Mouse (Mus musculus) ES-E14 (cell line): ENCODE measurements at regions not wholly inside any gene's neighbourhood (a gene's known extent, or its start where the extent isn't known, plus 50 kb on each side); places are given as distances from the start of the nearest gene placed in this dataset.

Experiments used
- DNase-seq: peaks from one replicate; pipeline ENCODE4 v3.0.0-alpha.2; 2013; ENCODE audit warnings: low read depth, low spot score
- H3K27ac ChIP-seq: 2 replicates; pipeline ENCODE4 v1.5.1; 2012; ENCODE audit warnings: low read depth, mild to moderate bottlenecking, low read length, moderate library complexity, mixed read lengths; ENCODE audit not compliant: poor library complexity, insufficient read depth, severe bottlenecking
- H3K36me3 ChIP-seq: 2 replicates; pipeline ENCODE4 v1.6.1; 2012; ENCODE audit warnings: mild to moderate bottlenecking, low read length, moderate library complexity, mixed read lengths; ENCODE audit not compliant: control insufficient read depth, poor library complexity, insufficient read depth, severe bottlenecking
- H3K4me1 ChIP-seq, 2 experiments: fragments of 150-350 bp in 1 of 2; sonication (generic) in 1 of 2; 2 replicates each; pipeline ENCODE4 v1.6.1; 2012; ENCODE audit warnings: low read length in 2 of 2, mild to moderate bottlenecking in 1 of 2, mixed read lengths in 1 of 2; ENCODE audit not compliant: control insufficient read depth in 2 of 2, insufficient read depth in 2 of 2, poor library complexity in 1 of 2
- H3K4me3 ChIP-seq, 2 experiments: fragments of 150-350 bp in 1 of 2; sonication (generic) in 1 of 2; 2 replicates each; pipeline ENCODE4 v1.5.1; 2012; ENCODE audit warnings: low read length in 2 of 2, low read depth in 1 of 2, mild to moderate bottlenecking in 1 of 2, mixed read lengths in 1 of 2; ENCODE audit not compliant: insufficient read depth in 1 of 2, poor library complexity in 1 of 2, severe bottlenecking in 1 of 2
- H3K9ac ChIP-seq: 2 replicates; pipeline ENCODE4 v1.6.1; 2012; ENCODE audit warnings: low read depth, mild to moderate bottlenecking, low read length, mixed read lengths; ENCODE audit not compliant: poor library complexity, insufficient read depth, severe bottlenecking
- H3K9me3 ChIP-seq: fragments of 150-350 bp; sonication (generic); 2 replicates; pipeline ENCODE4 v1.6.1; 2012; ENCODE audit warnings: low read depth, mild to moderate bottlenecking, low read length; ENCODE audit not compliant: control insufficient read depth, insufficient read depth
- CHD2 ChIP-seq: IDR thresholded peaks from 2 replicates; pipeline ENCODE4 v1.6.1; 2014; ENCODE audit warnings: mild to moderate bottlenecking, low read depth, low read length, inconsistent platforms
- HCFC1 ChIP-seq: IDR thresholded peaks from 2 replicates; pipeline ENCODE4 v1.6.1; 2012; ENCODE audit warnings: low read length, inconsistent platforms, borderline replicate concordance; ENCODE audit not compliant: insufficient read depth
- MAFK ChIP-seq: IDR thresholded peaks from 2 replicates; pipeline ENCODE4 v1.6.1; 2014; ENCODE audit warnings: mild to moderate bottlenecking, low read depth, low read length, inconsistent platforms; ENCODE audit not compliant: insufficient read depth
- ZC3H11A ChIP-seq: IDR thresholded peaks from 2 replicates; pipeline ENCODE4 v1.6.1; 2012; ENCODE audit warnings: low read depth, mild to moderate bottlenecking, inconsistent platforms, low read length, borderline replicate concordance
- ZNF384 ChIP-seq: IDR thresholded peaks from 2 replicates; pipeline ENCODE4 v1.6.1; 2012; ENCODE audit warnings: low read depth, low read length, inconsistent platforms
- in situ Hi-C, 2 experiments: fragments of 600-800 bp; cut with MboI; formaldehyde crosslinking; loops; one replicate each; pipeline ENCODE4 v1.15.1; 2025; ENCODE audit warnings: low sequenced_read_pairs in 2 of 2, inconsistent platforms in 1 of 2; ENCODE audit not compliant: unreplicated experiment in 2 of 2

DNA sequence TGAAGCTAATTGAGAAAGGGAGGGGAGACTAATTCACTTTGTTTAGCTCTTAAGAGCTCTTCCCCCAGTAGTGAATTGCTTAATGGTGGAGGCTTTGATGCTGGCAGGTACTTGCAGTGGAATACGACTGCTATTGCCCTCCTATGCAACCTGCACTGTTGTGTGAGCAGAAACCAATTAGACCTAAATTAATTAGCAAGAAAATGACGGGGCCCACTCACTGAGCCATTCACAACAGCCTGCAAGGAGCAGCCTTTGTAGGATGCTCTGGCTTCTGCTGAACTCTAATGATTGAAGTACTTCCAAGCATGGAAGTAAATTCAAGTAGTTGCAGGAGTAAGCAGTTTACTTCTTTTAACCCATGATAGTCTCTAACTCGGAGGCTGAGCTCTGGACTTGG lies 54.8 kb upstream of the Ubash3b start:
- H3K27ac ChIP-seq = no peak overlapping the region
- H3K9me3 ChIP-seq = no peaks in the 10 kb centered on the region
- no peak overlapping the region for H3K4me3 ChIP-seq
- in situ Hi-C loops = no loop called here
- no peak for DNase-seq
- no peak overlapping the region for H3K9ac ChIP-seq
- H3K36me3 ChIP-seq = no peaks in the 10 kb centered on the region
- peaks cover 2 to 5% of the 10 kb centered on the region in 2 experiments; a peak in 2 of 4 replicates for H3K4me1 ChIP-seq
- no peak for TF ChIP-seq ZC3H11A
- no peak for TF ChIP-seq HCFC1
- TF ChIP-seq CHD2 = no peak
- TF ChIP-seq ZNF384 = no peak
- no peak for TF ChIP-seq MAFK

DNA sequence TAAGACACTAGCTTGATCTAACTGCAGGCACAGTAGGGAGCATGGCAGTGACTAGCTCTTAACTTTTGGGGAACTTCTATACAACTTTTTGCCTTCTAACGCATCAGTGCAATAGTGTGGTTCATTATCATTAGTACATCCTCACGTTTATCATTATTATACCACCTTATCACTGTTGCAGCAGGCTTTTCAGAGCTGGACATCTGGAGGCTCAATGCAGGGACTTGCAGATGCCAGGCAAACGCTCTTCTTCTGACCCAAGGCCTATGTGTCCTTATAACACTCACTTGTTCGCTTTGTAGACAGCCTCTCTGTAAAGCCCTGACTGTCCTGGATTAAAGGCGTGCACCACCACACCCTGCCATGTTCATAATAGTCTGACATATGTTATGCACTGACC lies 53.5 kb upstream of the Ubash3b start:
- Histone ChIP-seq H3K36me3 (no peaks in the 10 kb centered on the region), H3K9me3 (no peaks in the 10 kb centered on the region), H3K4me1 (peaks cover 2 to 5% of the 10 kb centered on the region in 2 experiments; a peak in 2 of 4 replicates), H3K9ac (no peak overlapping the region), H3K4me3 (no peak overlapping the region), H3K27ac (no peak overlapping the region)
- no peak for DNase-seq
- in situ Hi-C loops = no loop called here
- TF ChIP-seq CHD2 (no peak), ZNF384 (no peak), MAFK (no peak), ZC3H11A (no peak), HCFC1 (no peak)

DNA sequence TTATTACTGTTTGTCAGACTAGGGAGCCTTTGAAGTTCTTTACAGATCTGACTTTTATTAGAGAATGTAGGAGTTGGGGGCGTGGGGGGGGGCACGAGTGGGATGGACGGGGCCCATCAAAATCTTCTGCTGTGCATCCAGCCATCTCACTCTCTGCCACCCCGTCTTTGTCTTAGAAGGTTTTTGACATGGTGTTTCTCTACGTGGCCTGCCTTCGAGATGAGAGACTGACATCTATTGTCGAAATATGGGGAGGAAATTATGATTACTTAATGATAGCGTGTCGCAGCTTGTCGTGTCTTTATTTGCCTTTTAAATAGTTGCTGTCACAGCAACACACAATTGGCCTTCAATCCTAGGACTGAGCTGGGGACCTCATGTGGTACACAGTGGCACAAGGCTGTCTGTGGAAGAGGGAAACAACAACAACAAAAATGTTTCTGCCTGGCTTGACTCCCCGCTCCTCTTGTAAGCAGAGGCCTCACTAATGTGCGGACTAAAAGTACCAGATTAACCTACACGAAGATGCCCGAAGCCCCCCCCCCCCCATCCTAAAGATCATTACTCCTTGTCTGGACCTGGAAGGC lies 51.5 kb upstream of the Ubash3b start:
- Histone ChIP-seq H3K27ac (no peak overlapping the region), H3K4me3 (no peak overlapping the region), H3K4me1 (peaks cover 2 to 5% of the 10 kb centered on the region in 2 experiments; a peak in 2 of 4 replicates), H3K36me3 (no peaks in the 10 kb centered on the region), H3K9me3 (no peaks in the 10 kb centered on the region), H3K9ac (no peak overlapping the region)
- TF ChIP-seq ZC3H11A = no peak
- no peak for TF ChIP-seq MAFK
- no peak for TF ChIP-seq ZNF384
- TF ChIP-seq HCFC1 = no peak
- TF ChIP-seq CHD2 = no peak
- in situ Hi-C loops = no loop called here
- no peak for DNase-seq

DNA sequence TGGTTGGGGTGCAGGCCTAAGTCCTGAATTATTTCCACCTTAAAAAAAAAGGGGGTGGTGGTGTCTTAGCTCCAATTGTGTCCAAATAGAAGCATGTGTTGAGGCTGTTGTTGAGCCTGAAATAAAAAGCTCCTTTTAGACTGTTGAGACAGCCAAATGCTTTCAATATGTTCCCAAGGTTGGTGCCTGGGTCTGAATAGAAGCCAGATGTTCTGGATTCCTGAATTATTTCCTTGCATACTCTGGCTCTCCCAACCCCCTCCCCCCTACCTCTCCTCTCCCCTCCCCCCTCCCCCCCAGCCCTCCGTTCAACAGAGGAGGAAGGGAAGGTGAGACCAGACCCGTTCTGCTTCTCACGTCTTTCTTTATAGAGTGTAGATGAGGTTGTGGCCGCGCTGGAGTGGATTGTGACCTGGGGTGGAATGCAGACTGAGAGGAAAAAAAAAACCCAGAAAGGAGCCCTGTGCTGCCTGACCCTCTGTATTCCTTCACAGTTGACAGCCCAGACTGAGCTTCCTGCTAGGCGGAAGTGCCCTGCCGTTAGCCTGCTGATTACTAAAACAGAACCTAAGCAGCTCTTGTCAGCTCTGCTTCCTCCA lies 50.9 kb upstream of the Ubash3b start:
- Histone ChIP-seq H3K9ac (no peak overlapping the region), H3K4me3 (no peak overlapping the region)
- in situ Hi-C loops = no loop called here

More for the DNA sequence above, 50.9 kb upstream of the Ubash3b start:
- peaks cover 2 to 5% of the 10 kb centered on the region in 2 experiments; a peak in 2 of 4 replicates for H3K4me1 ChIP-seq
- no peaks in the 10 kb centered on the region for H3K36me3 ChIP-seq
- no peak for DNase-seq
- H3K9me3 ChIP-seq = no peaks in the 10 kb centered on the region
- TF ChIP-seq MAFK (no peak), CHD2 (no peak), ZC3H11A (no peak), ZNF384 (no peak), HCFC1 (no peak)
- H3K27ac ChIP-seq = no peak overlapping the region; the same call in 1 of the 2 replicates
